Mouse (Mus musculus): ENCODE data around the gene Dnpep. TPM values are rescaled to one million over a fixed set of nuclear protein-coding genes. Genes with fewer than 3 reads are reported as not detected.
A peak's percentile ranks its signal among the peaks of the same experiment; 100 is the strongest.

Dnpep gene
- polyA plus RNA-seq, 1 experiment from 2014 or later, result 178 TPM

- no peak overlapping the region for H3K27ac ChIP-seq (ENCODE audit: low read depth, low read length)
- no peaks in the 10 kb centered on the region for H3K9me3 ChIP-seq (replicated peaks; ENCODE audit: control insufficient read depth, low read length)
- no peaks in the 10 kb centered on the region for H3K36me3 ChIP-seq (ENCODE audit: control insufficient read depth, insufficient read depth, low read length)
- DNase-seq (ENCODE audit: low spot score) (no peak), ATAC-seq (no peak)
- no peak overlapping the region for H3K4me2 ChIP-seq (ENCODE audit: low read length)
- 0 out of 2 replicates have a peak, but pooled peaks cover 2% of the 10 kb centered on the region for H3K4me1 ChIP-seq (ENCODE audit: control insufficient read depth, insufficient read depth, low read length)
- no peak overlapping the region for H3K9ac ChIP-seq (ENCODE audit: low read length)
- 46% methylated on average over 11 of the region's 11 CpGs for whole genome bisulfite sequencing
- no peaks in the 10 kb centered on the region for H3K27me3 ChIP-seq (replicated peaks; ENCODE audit: control insufficient read depth, insufficient read depth, low read length)
- no peak overlapping the region for H3K4me3 ChIP-seq (ENCODE audit: low read depth, low read length)
These were observed 20.4 kb upstream of the Dnpep start for GRCm38 (mm10) chr1:75338091-75338694.

GRCm38 (mm10) chr1:75337097-75337496 lies 19.3 kb upstream of the Dnpep start:
- 81% methylated on average over 9 of the region's 9 CpGs for WGBS
- ATAC-seq, result no peak

GRCm38 (mm10) chr1:75336461-75336860 lies 18.7 kb upstream of the Dnpep start:
- H3K4me3 ChIP-seq (ENCODE audit: low read depth, low read length), result no peak overlapping the region
- ATAC-seq (no peak), DNase-seq (ENCODE audit: low spot score) (no peak)

More at GRCm38 (mm10) chr1:75337097-75337496, 19.3 kb upstream of the Dnpep start:
- no peak for DNase-seq (ENCODE audit: low spot score)
- Histone ChIP-seq H3K4me1 (ENCODE audit: control insufficient read depth, insufficient read depth, low read length) (0 out of 2 replicates have a peak, but pooled peaks cover 2% of the 10 kb centered on the region), H3K27ac (ENCODE audit: low read depth, low read length) (no peak overlapping the region), H3K36me3 (ENCODE audit: control insufficient read depth, insufficient read depth, low read length) (no peaks in the 10 kb centered on the region), H3K27me3 (replicated peaks; ENCODE audit: control insufficient read depth, insufficient read depth, low read length) (no peaks in the 10 kb centered on the region), H3K9ac (ENCODE audit: low read length) (no peak overlapping the region), H3K4me2 (ENCODE audit: low read length) (no peak overlapping the region), H3K4me3 (ENCODE audit: low read depth, low read length) (no peak overlapping the region), H3K9me3 (replicated peaks; ENCODE audit: control insufficient read depth, low read length) (no peaks in the 10 kb centered on the region)

GRCm38 (mm10) chr1:75331271-75331670 lies 13.5 kb upstream of the Dnpep start:
- no peak for ATAC-seq
- Histone ChIP-seq H3K9me3 (replicated peaks; ENCODE audit: control insufficient read depth, low read length) (no peaks in the 10 kb centered on the region), H3K27me3 (replicated peaks; ENCODE audit: control insufficient read depth, insufficient read depth, low read length) (no peaks in the 10 kb centered on the region), H3K4me1 (ENCODE audit: control insufficient read depth, insufficient read depth, low read length) (no peaks in the 10 kb centered on the region), H3K36me3 (ENCODE audit: control insufficient read depth, insufficient read depth, low read length) (no peaks in the 10 kb centered on the region), H3K9ac (ENCODE audit: low read length) (no peak overlapping the region), H3K4me2 (ENCODE audit: low read length) (no peak overlapping the region), H3K27ac (ENCODE audit: low read depth, low read length) (no peak overlapping the region), H3K4me3 (ENCODE audit: low read depth, low read length) (no peak overlapping the region)
- WGBS, result 81% methylated on average over 1 of the region's 1 CpGs
- no peak for DNase-seq (ENCODE audit: low spot score)

More at GRCm38 (mm10) chr1:75336461-75336860, 18.7 kb upstream of the Dnpep start:
- 73% methylated on average over 3 of the region's 3 CpGs for WGBS
- Histone ChIP-seq H3K27ac (ENCODE audit: low read depth, low read length) (no peak overlapping the region), H3K4me1 (ENCODE audit: control insufficient read depth, insufficient read depth, low read length) (0 out of 2 replicates have a peak, but pooled peaks cover 2% of the 10 kb centered on the region), H3K27me3 (replicated peaks; ENCODE audit: control insufficient read depth, insufficient read depth, low read length) (no peaks in the 10 kb centered on the region), H3K9ac (ENCODE audit: low read length) (no peak overlapping the region), H3K9me3 (replicated peaks; ENCODE audit: control insufficient read depth, low read length) (no peaks in the 10 kb centered on the region), H3K36me3 (ENCODE audit: control insufficient read depth, insufficient read depth, low read length) (no peaks in the 10 kb centered on the region), H3K4me2 (ENCODE audit: low read length) (no peak overlapping the region)

DNA sequence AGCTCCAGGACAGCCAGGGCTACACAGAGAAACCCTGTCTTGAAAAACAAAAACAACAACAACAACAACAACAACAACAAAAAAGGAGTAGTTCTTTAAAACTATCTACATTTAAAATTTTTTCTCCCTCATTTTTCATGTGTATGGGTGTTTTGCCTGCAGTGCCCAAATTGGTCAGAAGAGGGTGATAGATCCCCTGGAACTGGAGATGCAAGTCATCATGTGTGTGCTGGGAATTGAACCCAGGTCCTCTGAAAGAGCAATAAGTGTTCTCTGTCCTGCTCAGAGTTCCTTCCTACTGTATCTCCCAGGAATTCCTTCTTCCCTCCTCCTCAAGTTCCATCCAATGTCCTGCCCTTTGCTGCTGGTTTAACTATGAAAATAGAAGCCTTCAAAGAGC lies 9.7 kb upstream of the Dnpep start:
- Histone ChIP-seq H3K9ac (ENCODE audit: low read length) (no peak overlapping the region), H3K27me3 (replicated peaks; ENCODE audit: control insufficient read depth, insufficient read depth, low read length) (no peaks in the 10 kb centered on the region), H3K27ac (ENCODE audit: low read depth, low read length) (no peak overlapping the region), H3K4me2 (ENCODE audit: low read length) (no peak overlapping the region), H3K9me3 (replicated peaks; ENCODE audit: control insufficient read depth, low read length) (no peaks in the 10 kb centered on the region), H3K4me1 (ENCODE audit: control insufficient read depth, insufficient read depth, low read length) (no peaks in the 10 kb centered on the region), H3K36me3 (ENCODE audit: control insufficient read depth, insufficient read depth, low read length) (no peaks in the 10 kb centered on the region), H3K4me3 (ENCODE audit: low read depth, low read length) (no peak overlapping the region)
- ATAC-seq (no peak), DNase-seq (ENCODE audit: low spot score) (no peak)

GRCm38 (mm10) chr1:75319166-75319565 lies 1.4 kb upstream of the Dnpep start:
- Histone ChIP-seq H3K4me2 (ENCODE audit: low read length) (no peak overlapping the region), H3K9ac (ENCODE audit: low read length) (no peak overlapping the region), H3K4me3 (ENCODE audit: low read depth, low read length) (no peak overlapping the region), H3K27ac (ENCODE audit: low read depth, low read length) (no peak overlapping the region), H3K4me1 (ENCODE audit: control insufficient read depth, insufficient read depth, low read length) (peaks cover 6% of the 10 kb centered on the region; the same call in 1 of the 2 replicates), H3K27me3 (replicated peaks; ENCODE audit: control insufficient read depth, insufficient read depth, low read length) (no peaks in the 10 kb centered on the region), H3K9me3 (replicated peaks; ENCODE audit: control insufficient read depth, low read length) (no peaks in the 10 kb centered on the region), H3K36me3 (ENCODE audit: control insufficient read depth, insufficient read depth, low read length) (peaks cover 12% of the 10 kb centered on the region)
- DNase-seq (ENCODE audit: low spot score) (no peak), ATAC-seq (no peak)
- 92% methylated on average over 10 of the region's 10 CpGs for WGBS

- Histone ChIP-seq H3K36me3 (ENCODE audit: control insufficient read depth, insufficient read depth, low read length) (peaks cover 17% of the 10 kb centered on the region), H3K27me3 (replicated peaks; ENCODE audit: control insufficient read depth, insufficient read depth, low read length) (no peaks in the 10 kb centered on the region), H3K4me1 (ENCODE audit: control insufficient read depth, insufficient read depth, low read length) (peaks cover 6% of the 10 kb centered on the region; the same call in 1 of the 2 replicates), H3K27ac (ENCODE audit: low read depth, low read length) (no peak overlapping the region), H3K9ac (ENCODE audit: low read length) (no peak overlapping the region), H3K4me2 (ENCODE audit: low read length) (no peak overlapping the region), H3K9me3 (replicated peaks; ENCODE audit: control insufficient read depth, low read length) (no peaks in the 10 kb centered on the region), H3K4me3 (ENCODE audit: low read depth, low read length) (no peak overlapping the region)
- DNase-seq (ENCODE audit: low spot score) (no peak), ATAC-seq (no peak)
- WGBS, result 89% methylated on average over 4 of the region's 4 CpGs
These were observed 946 bp upstream of the Dnpep start for GRCm38 (mm10) chr1:75318736-75319135.

- peak overlapping the region; percentile 23 for H3K27ac ChIP-seq (ENCODE audit: low read depth, low read length)
- 71% methylated on average over 3 of the region's 3 CpGs for WGBS
- H3K27me3 ChIP-seq (replicated peaks; ENCODE audit: control insufficient read depth, insufficient read depth, low read length), result no peaks in the 10 kb centered on the region
- peaks cover 6% of the 10 kb centered on the region; the same call in 1 of the 2 replicates for H3K4me1 ChIP-seq (ENCODE audit: control insufficient read depth, insufficient read depth, low read length)
- H3K9me3 ChIP-seq (replicated peaks; ENCODE audit: control insufficient read depth, low read length), result no peaks in the 10 kb centered on the region
- peak overlapping the region; percentile 49; the same call in 1 of the 2 replicates for H3K9ac ChIP-seq (ENCODE audit: low read length)
- DNase-seq (ENCODE audit: low spot score) (no peak), ATAC-seq (no peak)
- peaks cover 19% of the 10 kb centered on the region for H3K36me3 ChIP-seq (ENCODE audit: control insufficient read depth, insufficient read depth, low read length)
- peak overlapping the region; percentile 45 for H3K4me2 ChIP-seq (ENCODE audit: low read length)
- peak overlapping the region; percentile 16 for H3K4me3 ChIP-seq (ENCODE audit: low read depth, low read length)
These were observed 511 bp upstream of the Dnpep start for GRCm38 (mm10) chr1:75318301-75318700.

- Histone ChIP-seq H3K27me3 (replicated peaks; ENCODE audit: control insufficient read depth, insufficient read depth, low read length) (no peaks in the 10 kb centered on the region), H3K9ac (ENCODE audit: low read length) (peak overlapping the region; percentile 77), H3K4me3 (ENCODE audit: low read depth, low read length) (peak overlapping the region; percentile 71), H3K4me1 (ENCODE audit: control insufficient read depth, insufficient read depth, low read length) (peaks cover 6% of the 10 kb centered on the region; the same call in 1 of the 2 replicates), H3K9me3 (replicated peaks; ENCODE audit: control insufficient read depth, low read length) (no peaks in the 10 kb centered on the region), H3K4me2 (ENCODE audit: low read length) (peak overlapping the region; percentile 66), H3K36me3 (ENCODE audit: control insufficient read depth, insufficient read depth, low read length) (peaks cover 34% of the 10 kb centered on the region), H3K27ac (ENCODE audit: low read depth, low read length) (peak overlapping the region; percentile 84)
- WGBS, result 0% methylated on average over 20 of the region's 20 CpGs
- DNase-seq (ENCODE audit: low spot score) (peak; percentile 86), ATAC-seq (peak; percentile 33)
These were observed 939 bp downstream of the Dnpep start for GRCm38 (mm10) chr1:75316861-75317240.
